Mouse (Mus musculus): ENCODE data around the gene Mical1. TPM values are rescaled to one million over a fixed set of nuclear protein-coding genes. Genes with fewer than 3 reads are reported as not detected.

Mical1 gene
- polyA plus RNA-seq, 1 experiment from 2014 or later, result 19.6 TPM

GRCm38 (mm10) chr10:41461057-41461722 is 14.9 kb upstream of the Mical1 start:
- H3K4me3 ChIP-seq, result no peak overlapping the region
- no peaks in the 10 kb centered on the region for H3K4me1 ChIP-seq
- no peaks in the 10 kb centered on the region for H3K27me3 ChIP-seq (replicated peaks)
- no peak overlapping the region for H3K27ac ChIP-seq
- no peaks in the 10 kb centered on the region for H3K9me3 ChIP-seq
- peaks cover 21% of the 10 kb centered on the region for H3K36me3 ChIP-seq (replicated peaks)
- 91% methylated on average over 3 of the region's 3 CpGs for WGBS
- H3K9ac ChIP-seq, result no peak overlapping the region
- ATAC-seq (replicated peaks), result no peak
- H3K4me2 ChIP-seq, result no peak overlapping the region

- Histone ChIP-seq H3K36me3 (replicated peaks) (peaks cover 10% of the 10 kb centered on the region), H3K4me1 (no peaks in the 10 kb centered on the region), H3K9ac (no peak overlapping the region), H3K4me2 (no peak overlapping the region), H3K27me3 (replicated peaks) (no peaks in the 10 kb centered on the region), H3K4me3 (no peak overlapping the region), H3K9me3 (no peaks in the 10 kb centered on the region), H3K27ac (no peak overlapping the region)
- ATAC-seq (replicated peaks), result no peak
- 38% methylated on average over 15 of the region's 15 CpGs for WGBS
These were observed 11.6 kb upstream of the Mical1 start for GRCm38 (mm10) chr10:41464401-41464955.

GRCm38 (mm10) chr10:41467325-41467724 is 8.8 kb upstream of the Mical1 start:
- no peak overlapping the region for H3K4me3 ChIP-seq

GRCm38 (mm10) chr10:41470693-41471092 is 5.4 kb upstream of the Mical1 start:
- Histone ChIP-seq H3K4me1 (peaks cover under 1% of the 10 kb centered on the region), H3K36me3 (replicated peaks) (no peaks in the 10 kb centered on the region; the same call in 1 of the 2 replicates), H3K9ac (no peak overlapping the region), H3K27me3 (replicated peaks) (no peaks in the 10 kb centered on the region), H3K4me3 (no peak overlapping the region), H3K4me2 (no peak overlapping the region), H3K27ac (no peak overlapping the region), H3K9me3 (no peaks in the 10 kb centered on the region)
- no peak for ATAC-seq (replicated peaks)
- 87% methylated on average over 3 of the region's 3 CpGs for WGBS

More at GRCm38 (mm10) chr10:41467325-41467724, 8.8 kb upstream of the Mical1 start:
- no peak overlapping the region for H3K4me2 ChIP-seq
- H3K36me3 ChIP-seq (replicated peaks), result peaks cover 10% of the 10 kb centered on the region
- no peaks in the 10 kb centered on the region for H3K9me3 ChIP-seq
- WGBS, result 37% methylated on average over 6 of the region's 6 CpGs
- H3K27ac ChIP-seq, result no peak overlapping the region
- ATAC-seq (replicated peaks), result no peak
- no peak overlapping the region for H3K9ac ChIP-seq
- H3K4me1 ChIP-seq, result no peaks in the 10 kb centered on the region
- H3K27me3 ChIP-seq (replicated peaks), result no peaks in the 10 kb centered on the region

- Histone ChIP-seq H3K36me3 (replicated peaks) (no peaks in the 10 kb centered on the region; the same call in 1 of the 2 replicates), H3K9me3 (no peaks in the 10 kb centered on the region), H3K4me2 (no peak overlapping the region), H3K4me1 (peaks cover 19% of the 10 kb centered on the region), H3K27me3 (replicated peaks) (no peaks in the 10 kb centered on the region), H3K27ac (no peak overlapping the region), H3K4me3 (no peak overlapping the region), H3K9ac (no peak overlapping the region)
- ATAC-seq (replicated peaks), result no peak
These were observed 3.6 kb upstream of the Mical1 start for GRCm38 (mm10) chr10:41472534-41472933.

- H3K9ac ChIP-seq, result no peak overlapping the region
- H3K9me3 ChIP-seq, result no peaks in the 10 kb centered on the region
- no peaks in the 10 kb centered on the region for H3K27me3 ChIP-seq (replicated peaks)
- 76% methylated on average over 5 of the region's 5 CpGs for WGBS
- H3K4me1 ChIP-seq, result peaks cover 23% of the 10 kb centered on the region
- no peak for ATAC-seq (replicated peaks)
- no peak overlapping the region for H3K4me2 ChIP-seq
- H3K36me3 ChIP-seq (replicated peaks), result no peaks in the 10 kb centered on the region; the same call in 1 of the 2 replicates
- no peak overlapping the region for H3K4me3 ChIP-seq
- no peak overlapping the region for H3K27ac ChIP-seq
These were observed 3.1 kb upstream of the Mical1 start for GRCm38 (mm10) chr10:41472962-41473481.

- WGBS, result 83% methylated on average over 6 of the region's 6 CpGs
- ATAC-seq (replicated peaks), result no peak
- Histone ChIP-seq H3K36me3 (replicated peaks) (no peaks in the 10 kb centered on the region), H3K4me2 (no peak overlapping the region), H3K27ac (no peak overlapping the region), H3K27me3 (replicated peaks) (no peaks in the 10 kb centered on the region), H3K4me3 (no peak overlapping the region), H3K9me3 (no peaks in the 10 kb centered on the region), H3K4me1 (peaks cover 23% of the 10 kb centered on the region), H3K9ac (no peak overlapping the region)
These were observed 2.2 kb upstream of the Mical1 start for GRCm38 (mm10) chr10:41473782-41474468.

- WGBS, result 88% methylated on average over 1 of the region's 1 CpGs
- no peaks in the 10 kb centered on the region for H3K9me3 ChIP-seq
- H3K36me3 ChIP-seq (replicated peaks), result no peaks in the 10 kb centered on the region
- no peak for ATAC-seq (replicated peaks)
- H3K27me3 ChIP-seq (replicated peaks), result no peaks in the 10 kb centered on the region
- no peak overlapping the region for H3K4me2 ChIP-seq
- H3K4me1 ChIP-seq, result peaks cover 26% of the 10 kb centered on the region
- no peak overlapping the region for H3K9ac ChIP-seq
- no peak overlapping the region for H3K4me3 ChIP-seq
- no peak overlapping the region for H3K27ac ChIP-seq
These were observed 1.1 kb upstream of the Mical1 start for GRCm38 (mm10) chr10:41474981-41475391.

GRCm38 (mm10) chr10:41477018-41477277 is 834 bp downstream of the Mical1 start:
- H3K27me3 ChIP-seq (replicated peaks), result no peaks in the 10 kb centered on the region
- no peaks in the 10 kb centered on the region for H3K36me3 ChIP-seq (replicated peaks)
- no peaks in the 10 kb centered on the region for H3K9me3 ChIP-seq
- H3K27ac ChIP-seq, result peak overlapping the region; percentile 71
- peak overlapping the region; percentile 82 for H3K4me2 ChIP-seq
- H3K9ac ChIP-seq, result peak overlapping the region; percentile 48
- WGBS, result 0% methylated on average over 9 of the region's 9 CpGs
- peak; percentile 27 for ATAC-seq (replicated peaks)
- H3K4me3 ChIP-seq, result peak overlapping the region; percentile 52
- H3K4me1 ChIP-seq, result peaks cover 26% of the 10 kb centered on the region

- no peaks in the 10 kb centered on the region for H3K9me3 ChIP-seq
- under 1% methylated on average over 20 of the region's 20 CpGs for WGBS
- H3K36me3 ChIP-seq (replicated peaks), result no peaks in the 10 kb centered on the region
- no peaks in the 10 kb centered on the region for H3K27me3 ChIP-seq (replicated peaks)
- H3K4me2 ChIP-seq, result peak overlapping the region; percentile 82
- peak overlapping the region; percentile 71 for H3K27ac ChIP-seq
- peaks cover 26% of the 10 kb centered on the region for H3K4me1 ChIP-seq
- peak; percentile 76 for ATAC-seq (replicated peaks)
- H3K9ac ChIP-seq, result peak overlapping the region; percentile 48
- peak overlapping the region; percentile 52 for H3K4me3 ChIP-seq
These were observed 1.4 kb downstream of the Mical1 start for GRCm38 (mm10) chr10:41477278-41478181.

GRCm38 (mm10) chr10:41479961-41480360 is 3.8 kb downstream of the Mical1 start:
- H3K4me1 ChIP-seq, result peaks cover 26% of the 10 kb centered on the region
- no peak for ATAC-seq (replicated peaks)
- H3K27ac ChIP-seq, result no peak overlapping the region
- no peak overlapping the region for H3K9ac ChIP-seq
- H3K4me2 ChIP-seq, result no peak overlapping the region
- no peaks in the 10 kb centered on the region for H3K36me3 ChIP-seq (replicated peaks)
- WGBS, result 89% methylated on average over 3 of the region's 3 CpGs
- no peak overlapping the region for H3K4me3 ChIP-seq
- H3K9me3 ChIP-seq, result no peaks in the 10 kb centered on the region
- no peaks in the 10 kb centered on the region for H3K27me3 ChIP-seq (replicated peaks)
